Mouse (Mus musculus): Measurements from ENCODE around the gene Gm5114. TPM values are rescaled to one million over a fixed set of nuclear protein-coding genes. Genes with fewer than 3 reads are reported as not detected.
A peak's percentile ranks its signal among the peaks of the same experiment; 100 is the strongest.
"Not testable (repeated sequence)": the region's sequence is repeated elsewhere in the genome, so short reads cannot be mapped to it uniquely, and the experiment has no call there.

The Gm5114 gene
- not detected in 2 replicates for polyA plus RNA-seq (2015; fragmentation: Nextera tagmentation; extraction: Ambion mirVana)

DNA sequence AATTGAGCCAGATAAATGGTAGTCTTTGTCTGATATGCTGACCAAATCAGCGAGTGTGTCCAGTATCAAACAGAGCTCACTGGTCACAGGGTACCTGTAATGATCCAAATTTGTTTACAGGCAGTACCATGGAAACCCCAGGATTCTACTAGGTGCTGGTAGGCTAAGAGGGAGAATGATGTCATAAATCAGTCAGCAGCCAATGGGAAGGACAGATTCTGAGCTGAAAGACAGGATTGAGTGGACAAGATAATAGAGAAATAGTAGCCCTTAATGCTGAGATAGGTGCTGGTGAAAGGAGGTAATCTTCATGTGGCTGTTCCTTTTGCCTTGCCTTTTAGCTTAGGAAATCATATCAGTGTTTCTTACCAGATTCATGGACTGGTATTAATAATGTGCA lies at the start of gene Gm5114:
Gm5114 (minus strand) TSS at position 101 of the 400 bp plus-strand sequence.
- H3K9ac ChIP-seq; H3K36me3 ChIP-seq; H3K4me2 ChIP-seq; H3K9me3 ChIP-seq; H3K27ac ChIP-seq (replicated peaks); H3K4me3 ChIP-seq; H3K4me1 ChIP-seq; H3K27me3 ChIP-seq (replicated peaks); ATAC-seq (ENCODE audit: extremely low read depth, insufficient number of reproducible peaks, low FRiP score, low TSS enrichment): not testable (repeated sequence)
- WGBS: 27% methylated on average over 1 of the region's 1 CpGs

DNA sequence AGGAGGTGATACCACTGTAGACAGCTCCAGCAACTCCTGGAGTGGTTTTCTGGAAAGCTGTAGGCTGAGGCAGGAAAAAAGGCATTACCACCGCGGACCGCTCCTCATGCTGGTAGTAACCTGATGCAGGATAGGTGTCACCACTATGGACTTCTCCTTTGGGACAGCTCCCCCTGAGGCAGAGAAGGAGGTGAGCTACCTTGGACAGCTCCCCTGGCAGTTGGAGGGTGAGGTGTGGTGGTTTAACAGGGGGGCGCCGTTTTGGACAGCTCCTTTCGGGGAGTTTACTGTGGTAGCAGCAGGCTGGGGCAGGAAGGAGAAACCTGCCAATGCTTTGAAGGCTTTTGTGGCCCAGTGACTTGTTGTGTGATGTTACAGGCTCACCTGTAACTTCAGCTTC lies 42.8 kb upstream of the Gm5114 start:
- ATAC-seq (ENCODE audit: extremely low read depth, insufficient number of reproducible peaks, low FRiP score, low TSS enrichment): no peak
- 16% methylated on average over 6 of the region's 6 CpGs for WGBS
- no peak overlapping the region for H3K9ac ChIP-seq
- H3K4me1 ChIP-seq: no peaks in the 10 kb centered on the region
- H3K36me3 ChIP-seq: peaks cover 7% of the 10 kb centered on the region
- H3K27me3 ChIP-seq (replicated peaks): no peaks in the 10 kb centered on the region
- H3K27ac ChIP-seq (replicated peaks): no peak overlapping the region
- H3K9me3 ChIP-seq: no peaks in the 10 kb centered on the region
- H3K4me3 ChIP-seq: no peak overlapping the region
- no peak overlapping the region for H3K4me2 ChIP-seq

DNA sequence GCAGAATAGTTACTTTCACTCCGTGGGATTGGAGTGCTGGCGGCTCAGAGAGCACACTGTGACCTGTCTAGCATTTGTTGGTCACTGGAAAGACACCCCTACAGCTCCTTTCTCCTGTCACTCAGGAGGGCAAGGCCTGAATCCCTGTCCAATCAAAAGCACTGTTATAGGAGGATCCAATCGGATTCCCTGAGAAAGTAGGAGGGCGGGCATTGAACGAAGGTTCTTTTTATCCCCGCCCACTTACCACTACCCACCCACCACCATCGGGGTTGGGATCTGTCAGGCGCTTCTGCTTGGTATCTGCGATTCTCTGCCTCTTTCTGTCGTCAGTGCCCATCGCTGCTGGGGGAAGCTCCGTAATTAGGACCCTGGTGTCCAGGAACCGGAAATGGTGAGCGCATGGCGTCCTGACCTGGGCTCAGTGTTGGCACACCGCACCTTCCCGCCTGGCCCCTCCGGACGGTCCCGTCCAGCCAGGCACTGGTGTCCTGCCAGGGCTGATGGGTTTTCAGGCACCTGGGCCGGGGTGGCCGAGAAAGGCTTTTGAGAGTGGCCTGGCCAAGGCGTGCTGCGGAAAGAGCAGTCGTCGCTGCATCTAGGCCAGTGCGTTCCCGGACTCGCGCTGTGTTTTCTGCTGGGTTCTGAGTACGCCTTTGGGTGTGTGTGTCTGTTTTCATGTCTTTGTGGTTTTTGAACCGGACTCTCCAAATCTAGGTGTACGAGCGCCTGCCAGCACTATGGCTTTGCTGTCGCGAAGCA lies 36.5 kb upstream of the Gm5114 start:
- Histone ChIP-seq H3K27me3 (replicated peaks) (peaks cover 21% of the 10 kb centered on the region), H3K9ac (peak overlapping the region; percentile 91), H3K4me1 (peaks cover 11% of the 10 kb centered on the region), H3K9me3 (no peaks in the 10 kb centered on the region), H3K4me2 (peak overlapping the region; percentile 84), H3K4me3 (peak overlapping the region; percentile 87), H3K27ac (replicated peaks) (no peak overlapping the region), H3K36me3 (no peaks in the 10 kb centered on the region)
- peak; percentile 92 for ATAC-seq (ENCODE audit: extremely low read depth, insufficient number of reproducible peaks, low FRiP score, low TSS enrichment)
- 3% methylated on average over 36 of the region's 36 CpGs for WGBS

DNA sequence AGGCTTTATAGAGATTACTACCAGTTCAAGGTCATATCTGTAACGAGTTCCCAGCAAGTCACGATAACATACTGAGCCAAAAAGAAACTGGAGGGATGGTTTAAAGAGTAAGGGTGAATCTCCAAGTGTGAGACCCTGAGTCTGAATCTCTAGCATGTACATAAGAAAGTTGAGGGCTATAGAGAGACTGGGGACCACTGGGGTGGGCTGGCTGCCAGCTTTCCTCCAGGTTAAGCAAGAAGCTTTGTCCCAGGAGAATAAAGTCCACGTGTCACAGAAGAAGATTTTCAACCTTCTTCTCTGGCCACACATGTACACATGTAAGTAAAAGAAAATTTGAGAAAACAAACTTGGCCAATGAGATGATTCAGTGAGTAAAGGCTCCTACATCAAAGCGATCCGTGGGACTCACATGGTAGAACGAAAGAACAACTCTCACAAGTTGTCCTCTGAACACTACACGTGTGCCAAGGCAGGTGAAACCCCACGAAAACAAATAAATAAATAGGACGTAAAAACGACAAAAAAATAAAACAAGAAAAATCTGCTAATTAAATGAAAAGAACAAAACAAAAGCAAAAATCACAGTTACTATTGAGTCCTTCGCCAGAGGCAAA lies 35.8 kb upstream of the Gm5114 start:
- peak overlapping the region; percentile 91 for H3K9ac ChIP-seq
- H3K36me3 ChIP-seq: no peaks in the 10 kb centered on the region
- no peak for ATAC-seq (ENCODE audit: extremely low read depth, insufficient number of reproducible peaks, low FRiP score, low TSS enrichment)
- 62% methylated on average over 11 of the region's 11 CpGs for WGBS
- peaks cover 21% of the 10 kb centered on the region for H3K27me3 ChIP-seq (replicated peaks)
- H3K4me1 ChIP-seq: peaks cover 11% of the 10 kb centered on the region
- H3K4me3 ChIP-seq: peak overlapping the region; percentile 87
- H3K4me2 ChIP-seq: peak overlapping the region; percentile 84
- H3K27ac ChIP-seq (replicated peaks): no peak overlapping the region
- H3K9me3 ChIP-seq: no peaks in the 10 kb centered on the region

DNA sequence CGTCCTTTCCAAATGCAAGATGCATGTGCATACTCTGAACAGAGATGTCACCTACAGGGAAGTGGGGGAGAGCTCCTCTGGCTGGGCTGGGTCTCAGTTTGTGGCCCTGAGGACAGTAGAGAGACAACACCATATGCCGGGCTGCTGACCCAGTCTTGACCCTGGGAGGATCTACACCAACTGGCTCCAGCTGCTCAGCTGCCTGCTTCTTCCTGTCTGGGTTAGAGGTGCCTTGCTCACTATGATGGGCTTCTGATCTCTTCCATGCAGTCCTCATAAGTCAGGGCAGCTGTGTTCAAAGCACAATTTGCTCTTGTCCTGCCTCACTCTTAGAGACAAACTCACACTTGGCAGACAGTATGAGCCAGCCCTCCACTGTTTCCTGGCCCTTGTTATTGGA lies 28.3 kb upstream of the Gm5114 start:
- Histone ChIP-seq H3K36me3 (no peaks in the 10 kb centered on the region), H3K27ac (replicated peaks) (no peak overlapping the region), H3K4me2 (no peak overlapping the region), H3K9me3 (peaks cover 6% of the 10 kb centered on the region; the same call in 1 of the 2 replicates), H3K4me1 (no peaks in the 10 kb centered on the region), H3K9ac (no peak overlapping the region), H3K27me3 (replicated peaks) (peaks cover 13% of the 10 kb centered on the region), H3K4me3 (no peak overlapping the region)
- no peak for ATAC-seq (ENCODE audit: extremely low read depth, insufficient number of reproducible peaks, low FRiP score, low TSS enrichment)
- 47% methylated on average over 2 of the region's 2 CpGs for WGBS

DNA sequence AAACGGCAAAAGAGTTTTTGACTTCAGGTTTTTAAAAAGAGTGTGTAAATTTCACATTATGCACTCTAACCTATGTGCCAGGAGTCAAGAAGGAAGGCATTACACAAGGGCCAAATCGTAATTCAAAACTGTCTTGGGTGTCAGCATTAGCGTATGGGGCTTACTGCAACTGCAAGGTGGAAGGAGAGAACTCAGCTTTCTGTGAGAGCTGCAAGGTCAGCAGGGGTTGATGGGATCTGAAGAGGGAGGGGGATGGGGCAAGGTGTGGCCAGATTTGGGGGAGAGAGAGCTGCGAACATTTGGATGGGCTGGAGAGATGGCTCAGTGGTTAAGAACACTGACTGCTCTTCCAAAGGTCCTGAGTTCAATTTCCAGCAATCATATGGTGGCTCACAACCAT lies 27.4 kb upstream of the Gm5114 start:
- Histone ChIP-seq H3K36me3 (no peaks in the 10 kb centered on the region), H3K9ac (no peak overlapping the region), H3K4me3 (no peak overlapping the region), H3K4me1 (no peaks in the 10 kb centered on the region), H3K27me3 (replicated peaks) (peaks cover 4% of the 10 kb centered on the region), H3K9me3 (peaks cover 11% of the 10 kb centered on the region; the same call in 1 of the 2 replicates), H3K27ac (replicated peaks) (no peak overlapping the region), H3K4me2 (no peak overlapping the region)
- no peak for ATAC-seq (ENCODE audit: extremely low read depth, insufficient number of reproducible peaks, low FRiP score, low TSS enrichment)
- WGBS: 69% methylated on average over 4 of the region's 4 CpGs

Small RNA genes within 50 kb of the gene (microRNA-seq; reads per million reads assigned to microRNA genes)
- not detected for gene Gm27437

Other genes starting within 250 kb of the Gm5114 start
- 1.2 TPM in 2 replicates for gene Zfp619, start 104.6 kb upstream of the Gm5114 start, polyA plus RNA-seq (2015; fragmentation: Nextera tagmentation; extraction: Ambion mirVana)